Mouse (Mus musculus): ENCODE data around the gene Prpsap1. TPM values are rescaled to one million over a fixed set of nuclear protein-coding genes. Genes with fewer than 3 reads are reported as not detected.
"Not testable (repeated sequence)": the region's sequence is repeated elsewhere in the genome, so short reads cannot be mapped to it uniquely, and the experiment has no call there.

The Prpsap1 gene
- total RNA-seq, 2 experiments from 2014 or later, result 68.0 to 80.1 TPM

GRCm38 (mm10) chr11:116488207-116488606 lies 5.8 kb downstream of the Prpsap1 start:
- no peak for DNase-seq

GRCm38 (mm10) chr11:116484261-116484660 lies 9.7 kb downstream of the Prpsap1 start:
- no peak for DNase-seq

GRCm38 (mm10) chr11:116481776-116482175 lies 12.2 kb downstream of the Prpsap1 start:
- DNase-seq, result no peak

GRCm38 (mm10) chr11:116480975-116481374 lies 13.0 kb downstream of the Prpsap1 start:
- peak; percentile 45 for DNase-seq

GRCm38 (mm10) chr11:116479832-116480231 lies 14.2 kb downstream of the Prpsap1 start:
- DNase-seq, result peak; percentile 39

- DNase-seq, result no peak
Observed at GRCm38 (mm10) chr11:116478978-116479377, 15.0 kb downstream of the Prpsap1 start.

- DNase-seq, result no peak
Observed at GRCm38 (mm10) chr11:116477160-116477759, 16.7 kb downstream of the Prpsap1 start.

GRCm38 (mm10) chr11:116476696-116477095 lies 17.3 kb downstream of the Prpsap1 start:
- DNase-seq, result no peak

GRCm38 (mm10) chr11:116476041-116476440 lies 18.0 kb downstream of the Prpsap1 start:
- peak; percentile 52 for DNase-seq

GRCm38 (mm10) chr11:116472275-116472674 lies 21.7 kb downstream of the Prpsap1 start:
- DNase-seq, result no peak

- peak; percentile 49 for DNase-seq
Observed at GRCm38 (mm10) chr11:116470896-116471295, 23.1 kb downstream of the Prpsap1 start.

- DNase-seq, result no peak
Observed at GRCm38 (mm10) chr11:116470249-116470648, 23.8 kb downstream of the Prpsap1 start.

GRCm38 (mm10) chr11:116468338-116468737 lies 25.7 kb downstream of the Prpsap1 start:
- not testable (repeated sequence) for DNase-seq

- no peak for DNase-seq
Observed at GRCm38 (mm10) chr11:116466141-116466540, 27.9 kb downstream of the Prpsap1 start, which contains the start of gene Qrich2. TSS of gene Qrich2 (minus strand) at chr11:116466241.

GRCm38 (mm10) chr11:116463833-116464232 lies 30.2 kb downstream of the Prpsap1 start:
- peak; percentile 93 for DNase-seq

- no peak for DNase-seq
Observed at GRCm38 (mm10) chr11:116463338-116463737, 30.7 kb downstream of the Prpsap1 start.

- no peak for DNase-seq
Observed at GRCm38 (mm10) chr11:116459786-116460185, 34.2 kb downstream of the Prpsap1 start.

- DNase-seq, result no peak
Observed at GRCm38 (mm10) chr11:116456234-116456633, 37.8 kb downstream of the Prpsap1 start.

GRCm38 (mm10) chr11:116453889-116454288 lies 40.1 kb downstream of the Prpsap1 start:
- no peak for DNase-seq

- DNase-seq, result no peak
Observed at GRCm38 (mm10) chr11:116449341-116449740, 44.7 kb downstream of the Prpsap1 start.

- DNase-seq, result no peak
Observed at GRCm38 (mm10) chr11:116447822-116448221, 46.2 kb downstream of the Prpsap1 start.

GRCm38 (mm10) chr11:116446308-116446887 lies 47.6 kb downstream of the Prpsap1 start:
- DNase-seq, result no peak

- DNase-seq, result peak; percentile 97
Observed at GRCm38 (mm10) chr11:116445596-116446307, 48.2 kb downstream of the Prpsap1 start.
